ENCODE assay signal across 8 mouse cellular contexts in the genomic region with DNA sequence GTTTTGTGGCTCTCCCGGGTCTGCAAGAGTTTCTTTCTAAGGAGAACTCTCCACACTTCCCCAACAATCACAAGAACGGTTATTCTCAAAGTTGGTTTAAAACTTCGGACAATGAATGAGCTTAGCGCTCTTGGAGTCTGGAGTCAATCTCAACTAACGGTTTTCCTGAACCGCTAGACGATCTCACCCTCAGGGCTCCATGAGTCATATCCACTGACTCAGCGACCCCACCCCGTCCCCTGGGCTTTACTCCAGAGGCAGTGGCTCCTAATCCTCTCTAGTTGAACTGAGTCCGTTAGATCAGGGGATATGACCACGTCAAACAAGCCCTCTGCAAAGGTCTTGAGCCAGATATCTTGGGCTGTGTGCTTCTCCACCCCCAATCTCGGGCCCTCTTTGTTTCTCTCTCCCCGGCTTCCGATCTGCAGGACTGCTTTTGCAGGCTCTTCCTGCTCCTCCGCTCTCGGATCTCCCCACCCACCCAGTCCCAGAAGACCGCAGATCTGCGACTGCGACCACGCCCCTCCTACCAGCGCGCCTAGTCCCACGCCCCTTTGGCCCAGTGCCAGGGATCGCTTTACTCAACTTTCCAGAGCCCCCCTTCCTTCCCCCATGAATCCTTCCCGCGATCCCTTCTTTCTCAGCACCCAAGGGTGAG. TPM values are rescaled to one million over a fixed set of nuclear protein-coding genes. Genes with fewer than 3 reads are reported as not detected.
DNase-seq lines count a peak whose midpoint lies in the region; ATAC-seq lines count a peak whose summit lies in the region.

Gene Vim (plus strand): TSS at position 520 of the 658 bp plus-strand sequence.

- H3K9ac ChIP-seq in forebrain, embryonic 16.5 days (replicated peaks; ENCODE audit: low read depth, low read length): peak within 1 kb of the TSS; percentile 74

- no peaks in the 10 kb centered on the region; the same call in 1 of the 2 replicates for H3K36me3 ChIP-seq in forebrain, embryonic 16.5 days (ENCODE audit: control insufficient read depth, insufficient read depth)

- peak within 1 kb of the TSS; percentile 69 for H3K4me3 ChIP-seq in forebrain, embryonic 16.5 days (replicated peaks; ENCODE audit: low read length)

- peak within 1 kb of the TSS; percentile 95 for H3K27ac ChIP-seq in forebrain, embryonic 16.5 days (ENCODE audit: low read length)

- peak; percentile 91 for ATAC-seq in forebrain, embryonic 16.5 days

- DNase-seq in Muller cell, postnatal 12 days (ENCODE audit: inconsistent ontology term): peak; percentile 99
- DNase-seq in cerebellum, adult 18-20 months: peak; percentile 28 to 47
- peak; percentile 93 for DNase-seq in heart, postnatal 4 days
- DNase-seq in layer of hippocampus, adult 8-10 months (ENCODE audit: low spot score in 2 of 2): peak in 1 of 2 experiments; percentile 30
- DNase-seq in lung, postnatal 10 days: peak; percentile 94
- peak; percentile 60 for DNase-seq in retina, postnatal 7 days (ENCODE audit: low read depth, low spot score)
- peak; percentile 60 for DNase-seq in urinary bladder, adult 2 months (ENCODE audit: low spot score)

- peaks cover 26% of the 10 kb centered on the region for H3K4me1 ChIP-seq in forebrain, embryonic 16.5 days (replicated peaks; ENCODE audit: control insufficient read depth, insufficient read depth, low read length)

- no peaks in the 10 kb centered on the region for H3K27me3 ChIP-seq in forebrain, embryonic 16.5 days (replicated peaks; ENCODE audit: control insufficient read depth, insufficient read depth, low read length)

- H3K4me2 ChIP-seq in forebrain, embryonic 16.5 days (ENCODE audit: low read length): peak within 1 kb of the TSS; percentile 81

- under 1% methylated on average over 26 of the region's 26 CpGs for WGBS in forebrain, embryonic 16.5 days

- H3K9me3 ChIP-seq in forebrain, embryonic 16.5 days (ENCODE audit: control insufficient read depth, low read length): no peaks in the 10 kb centered on the region

RNA-seq across cellular contexts. Expression of gene Vim, which starts in this region (rescaled TPM):
- polyA plus RNA-seq in forebrain, embryonic 16.5 days (2015; fragmentation: Nextera tagmentation; extraction: Ambion mirVana): 408 and 544 TPM in 2 replicates
- total RNA-seq in heart, postnatal 4 days (2021): 1,000 to 10,000 TPM; 1,329 to 1,381 TPM
- total RNA-seq in layer of hippocampus, adult 8-10 months (2022): 100 to 1,000 TPM in 2 of 4 experiments, 10 to 100 TPM in 2; 51.2 to 185 (median 99.0) TPM
- polyA plus RNA-seq in urinary bladder, adult 2 months (2012; rRNA removed): 971 and 1,095 TPM in 2 replicates

Comparison
In these comparisons a context has a peak if more than half of its experiments do, and no peak if none do; other contexts are left out.
1. RNA of gene Vim (total RNA-seq): 1,329 to 1,381 TPM in heart, postnatal 4 days; 51.2 to 185 TPM in layer of hippocampus, adult 8-10 months; every median in the first group is over 4 times any median in the second.